Mouse (Mus musculus) limb, embryonic 15.5 days (tissue): ENCODE measurements around the gene Cox17. TPM values are rescaled to one million over a fixed set of nuclear protein-coding genes. Genes with fewer than 3 reads are reported as not detected.
A peak's percentile ranks its signal among the peaks of the same experiment; 100 is the strongest.

Source experiments
- ATAC-seq: fragments of 200-750 bp; cut with Nextera tagmentation; 2 replicates; pipeline ENCODE4 v1.8.0; 2017; ENCODE audit warnings: low read depth, moderate TSS enrichment; ENCODE audit not compliant: insufficient number of reproducible peaks, low FRiP score, low TSS enrichment
- H3K27ac ChIP-seq: fragments of 300-500 bp; sonication (generic); 2 replicates; pipeline ENCODE4 v1.5.1; 2015; ENCODE audit warnings: moderate library complexity, mild to moderate bottlenecking, inconsistent platforms
- H3K27me3 ChIP-seq: fragments of 300-500 bp; sonication (generic); 2 replicates; pipeline ENCODE4 v1.6.1; 2015; ENCODE audit warnings: inconsistent platforms
- H3K36me3 ChIP-seq: fragments of 300-500 bp; sonication (generic); 2 replicates; pipeline ENCODE4 v1.6.1; 2015; ENCODE audit warnings: inconsistent platforms
- H3K4me1 ChIP-seq: fragments of 300-500 bp; sonication (generic); 2 replicates; pipeline ENCODE4 v1.6.1; 2015; ENCODE audit warnings: inconsistent platforms
- H3K4me2 ChIP-seq: fragments of 300-500 bp; sonication (generic); 2 replicates; pipeline ENCODE4 v1.6.1; 2015; ENCODE audit warnings: mild to moderate bottlenecking, inconsistent platforms
- H3K4me3 ChIP-seq: fragments of 300-500 bp; sonication (generic); 2 replicates; pipeline ENCODE4 v1.5.1; 2015; ENCODE audit warnings: mild to moderate bottlenecking, inconsistent platforms
- H3K9ac ChIP-seq: fragments of 300-500 bp; sonication (generic); 2 replicates; pipeline ENCODE4 v1.6.1; 2015; ENCODE audit warnings: inconsistent platforms
- H3K9me3 ChIP-seq: fragments of 300-500 bp; sonication (generic); 2 replicates; pipeline ENCODE4 v1.6.1; 2016; ENCODE audit warnings: inconsistent platforms
- WGBS: fragments of 180-500 bp; shearing (Covaris S2); methylation state at CpG from one replicate; pipeline ENCODE4 v1.1.7; 2015; 5-methylcytosine and 5-hydroxymethylcytosine counted together
- polyA plus RNA-seq: library from polyadenylated mRNA; unstranded; fragments of >200 nt; fragmentation: Nextera tagmentation; extraction: Ambion mirVana; gene quantifications from 2 replicates; pipeline ENCODE4 v1.2.1, GENCODE M21; 2015

Gene Cox17
- polyA plus RNA-seq, 1 experiment from 2014 or later, result 121 TPM

GRCm38 (mm10) chr16:38350939-38351338 is 4.1 kb downstream of the Cox17 start:
- no peak overlapping the region for H3K9ac ChIP-seq
- no peak for ATAC-seq
- no peak overlapping the region for H3K4me3 ChIP-seq
- no peak overlapping the region for H3K4me2 ChIP-seq
- H3K9me3 ChIP-seq, result no peaks in the 10 kb centered on the region
- H3K36me3 ChIP-seq, result peaks cover 32% of the 10 kb centered on the region
- H3K4me1 ChIP-seq, result peaks cover 4% of the 10 kb centered on the region
- WGBS, result 58% methylated on average over 6 of the region's 6 CpGs
- no peaks in the 10 kb centered on the region for H3K27me3 ChIP-seq
- H3K27ac ChIP-seq, result no peak overlapping the region

- Histone ChIP-seq H3K4me1 (peaks cover 4% of the 10 kb centered on the region), H3K36me3 (peaks cover 32% of the 10 kb centered on the region), H3K27me3 (no peaks in the 10 kb centered on the region), H3K27ac (no peak overlapping the region), H3K4me2 (no peak overlapping the region), H3K4me3 (no peak overlapping the region), H3K9ac (no peak overlapping the region), H3K9me3 (no peaks in the 10 kb centered on the region)
- no peak for ATAC-seq
- 83% methylated on average over 7 of the region's 7 CpGs for WGBS
Measured at GRCm38 (mm10) chr16:38352031-38352430, 5.2 kb downstream of the Cox17 start.

GRCm38 (mm10) chr16:38352851-38353250 is 6.1 kb downstream of the Cox17 start:
- no peak overlapping the region for H3K9ac ChIP-seq
- peaks cover under 1% of the 10 kb centered on the region for H3K4me1 ChIP-seq
- peaks cover 32% of the 10 kb centered on the region for H3K36me3 ChIP-seq
- no peak overlapping the region for H3K27ac ChIP-seq
- H3K9me3 ChIP-seq, result no peaks in the 10 kb centered on the region
- ATAC-seq, result no peak
- no peak overlapping the region for H3K4me2 ChIP-seq
- H3K4me3 ChIP-seq, result no peak overlapping the region
- H3K27me3 ChIP-seq, result no peaks in the 10 kb centered on the region

GRCm38 (mm10) chr16:38353642-38354041 is 6.9 kb downstream of the Cox17 start:
- Histone ChIP-seq H3K9me3 (no peaks in the 10 kb centered on the region), H3K4me2 (no peak overlapping the region), H3K36me3 (peaks cover 32% of the 10 kb centered on the region), H3K27ac (no peak overlapping the region), H3K9ac (no peak overlapping the region), H3K27me3 (no peaks in the 10 kb centered on the region), H3K4me1 (no peaks in the 10 kb centered on the region), H3K4me3 (no peak overlapping the region)
- no peak for ATAC-seq
- WGBS, result 87% methylated on average over 2 of the region's 2 CpGs

GRCm38 (mm10) chr16:38354185-38354913 is 7.6 kb downstream of the Cox17 start:
- H3K9ac ChIP-seq, result no peak overlapping the region
- H3K9me3 ChIP-seq, result no peaks in the 10 kb centered on the region
- no peak overlapping the region for H3K4me3 ChIP-seq
- 88% methylated on average over 5 of the region's 5 CpGs for WGBS
- peaks cover 31% of the 10 kb centered on the region for H3K36me3 ChIP-seq
- H3K27ac ChIP-seq, result no peak overlapping the region
- H3K27me3 ChIP-seq, result no peaks in the 10 kb centered on the region
- no peak overlapping the region for H3K4me2 ChIP-seq
- no peak for ATAC-seq
- no peaks in the 10 kb centered on the region for H3K4me1 ChIP-seq

GRCm38 (mm10) chr16:38358256-38358812 is 11.5 kb downstream of the Cox17 start:
- no peak overlapping the region for H3K4me3 ChIP-seq
- H3K4me2 ChIP-seq, result no peak overlapping the region
- H3K27ac ChIP-seq, result no peak overlapping the region
- ATAC-seq, result no peak
- no peak overlapping the region for H3K9ac ChIP-seq
- WGBS, result 88% methylated on average over 6 of the region's 6 CpGs
- H3K36me3 ChIP-seq, result 0 out of 2 replicates have a peak, but pooled peaks cover 2% of the 10 kb centered on the region
- no peaks in the 10 kb centered on the region for H3K9me3 ChIP-seq
- peaks cover 12% of the 10 kb centered on the region; the same call in 1 of the 2 replicates for H3K4me1 ChIP-seq
- no peaks in the 10 kb centered on the region for H3K27me3 ChIP-seq

GRCm38 (mm10) chr16:38359241-38359640 is 12.4 kb downstream of the Cox17 start:
- Histone ChIP-seq H3K27me3 (no peaks in the 10 kb centered on the region), H3K4me3 (no peak overlapping the region), H3K4me2 (no peak overlapping the region), H3K4me1 (peaks cover 12% of the 10 kb centered on the region; the same call in 1 of the 2 replicates), H3K9me3 (no peaks in the 10 kb centered on the region), H3K36me3 (0 out of 2 replicates have a peak, but pooled peaks cover 2% of the 10 kb centered on the region), H3K27ac (no peak overlapping the region), H3K9ac (no peak overlapping the region)
- 86% methylated on average over 2 of the region's 2 CpGs for WGBS
- ATAC-seq, result no peak

- H3K4me1 ChIP-seq, result peaks cover 12% of the 10 kb centered on the region; the same call in 1 of the 2 replicates
- H3K36me3 ChIP-seq, result 0 out of 2 replicates have a peak, but pooled peaks cover 2% of the 10 kb centered on the region
- 65% methylated on average over 3 of the region's 3 CpGs for WGBS
- H3K4me2 ChIP-seq, result no peak overlapping the region
- no peak overlapping the region for H3K27ac ChIP-seq
- H3K9me3 ChIP-seq, result no peaks in the 10 kb centered on the region
- H3K9ac ChIP-seq, result no peak overlapping the region
- no peak for ATAC-seq
- no peaks in the 10 kb centered on the region for H3K27me3 ChIP-seq
- H3K4me3 ChIP-seq, result no peak overlapping the region
Measured at GRCm38 (mm10) chr16:38359857-38360256, 13.1 kb downstream of the Cox17 start.

GRCm38 (mm10) chr16:38360317-38360716 is 13.5 kb downstream of the Cox17 start:
- Histone ChIP-seq H3K27me3 (no peaks in the 10 kb centered on the region), H3K4me1 (peaks cover 12% of the 10 kb centered on the region; the same call in 1 of the 2 replicates), H3K27ac (no peak overlapping the region), H3K4me2 (no peak overlapping the region), H3K9me3 (no peaks in the 10 kb centered on the region), H3K36me3 (0 out of 2 replicates have a peak, but pooled peaks cover 2% of the 10 kb centered on the region), H3K4me3 (no peak overlapping the region), H3K9ac (no peak overlapping the region)
- WGBS, result 22% methylated on average over 2 of the region's 2 CpGs
- 0 out of 2 replicates have a peak, but pooled peaks have one; percentile 19 for ATAC-seq

- no peak within 1 kb of the TSS for H3K27ac ChIP-seq
- H3K4me2 ChIP-seq, result no peak within 1 kb of the TSS
Measured at GRCm38 (mm10) chr16:38361933-38362332, 15.1 kb downstream of the Cox17 start, which contains the start of gene Popdc2. TSS of gene Popdc2 (plus strand) at chr16:38362209.

GRCm38 (mm10) chr16:38362493-38363255 is 15.9 kb downstream of the Cox17 start:
- H3K27ac ChIP-seq, result no peak overlapping the region
- H3K36me3 ChIP-seq, result no peaks in the 10 kb centered on the region
- peaks cover 12% of the 10 kb centered on the region; the same call in 1 of the 2 replicates for H3K4me1 ChIP-seq
- 0 out of 2 replicates have a peak overlapping the region, but pooled peaks have one; percentile 4 for H3K4me3 ChIP-seq
- no peaks in the 10 kb centered on the region for H3K27me3 ChIP-seq
- 75% methylated on average over 20 of the region's 20 CpGs for WGBS
- H3K9ac ChIP-seq, result no peak overlapping the region
- no peak overlapping the region for H3K4me2 ChIP-seq
- ATAC-seq, result no peak
- no peaks in the 10 kb centered on the region for H3K9me3 ChIP-seq

More at GRCm38 (mm10) chr16:38361933-38362332, 15.1 kb downstream of the Cox17 start, which contains the start of gene Popdc2:
- Histone ChIP-seq H3K9ac (no peak within 1 kb of the TSS), H3K4me3 (0 out of 2 replicates have a peak within 1 kb of the TSS, but pooled peaks have one; percentile 4), H3K4me1 (peaks cover 12% of the 10 kb centered on the region; the same call in 1 of the 2 replicates), H3K36me3 (no peaks in the 10 kb centered on the region), H3K9me3 (no peaks in the 10 kb centered on the region), H3K27me3 (no peaks in the 10 kb centered on the region)
- WGBS, result 19% methylated on average over 10 of the region's 10 CpGs
- ATAC-seq, result no peak
